Mouse (Mus musculus): ENCODE data around the gene Ergic1. TPM values are rescaled to one million over a fixed set of nuclear protein-coding genes. Genes with fewer than 3 reads are reported as not detected.

Gene Ergic1
- polyA plus RNA-seq, 1 experiment from 2014 or later, result 100 TPM

- Histone ChIP-seq H3K9me3 (no peaks in the 10 kb centered on the region), H3K4me3 (no peak overlapping the region), H3K9ac (no peak overlapping the region), H3K36me3 (replicated peaks) (no peaks in the 10 kb centered on the region), H3K27ac (no peak overlapping the region), H3K4me1 (no peaks in the 10 kb centered on the region), H3K27me3 (replicated peaks) (no peaks in the 10 kb centered on the region), H3K4me2 (no peak overlapping the region)
- ATAC-seq (replicated peaks), result no peak
- 88% methylated on average over 6 of the region's 6 CpGs for WGBS
These were observed 32.5 kb upstream of the Ergic1 start for GRCm38 (mm10) chr17:26528751-26529150.

DNA sequence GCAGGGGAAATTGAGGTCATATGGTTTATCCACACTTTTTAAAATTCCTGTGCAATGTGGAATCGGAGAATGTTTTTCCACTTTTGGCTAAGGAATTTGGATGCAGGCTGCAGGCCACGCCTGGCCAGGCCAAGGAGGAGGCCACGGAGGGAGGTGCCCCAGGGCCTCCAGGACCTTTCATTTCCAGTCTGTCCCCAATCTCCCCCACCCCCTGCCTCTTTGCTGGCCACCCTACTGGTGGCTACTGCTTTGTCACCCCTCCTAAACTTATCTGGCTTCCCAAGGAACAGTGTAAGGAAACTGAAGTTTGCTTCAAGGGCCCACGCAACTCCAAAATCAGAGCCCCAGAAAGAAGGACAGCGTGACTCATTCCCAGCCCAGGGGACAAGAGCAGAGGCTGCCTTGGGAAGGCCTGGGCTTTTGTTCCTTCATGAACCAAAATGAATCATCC, 31.5 kb upstream of the Ergic1 start:
- no peaks in the 10 kb centered on the region for H3K36me3 ChIP-seq (replicated peaks)
- no peaks in the 10 kb centered on the region for H3K27me3 ChIP-seq (replicated peaks)
- H3K9me3 ChIP-seq, result no peaks in the 10 kb centered on the region
- ATAC-seq (replicated peaks), result no peak
- no peak overlapping the region for H3K9ac ChIP-seq
- whole genome bisulfite sequencing, result 87% methylated on average over 5 of the region's 5 CpGs
- no peak overlapping the region for H3K4me2 ChIP-seq
- no peaks in the 10 kb centered on the region for H3K4me1 ChIP-seq
- no peak overlapping the region for H3K27ac ChIP-seq
- H3K4me3 ChIP-seq, result no peak overlapping the region

GRCm38 (mm10) chr17:26530590-26531081, 30.7 kb upstream of the Ergic1 start:
- no peaks in the 10 kb centered on the region for H3K36me3 ChIP-seq (replicated peaks)
- no peak for ATAC-seq (replicated peaks)
- no peak overlapping the region for H3K4me2 ChIP-seq
- H3K27me3 ChIP-seq (replicated peaks), result no peaks in the 10 kb centered on the region
- H3K9ac ChIP-seq, result no peak overlapping the region
- 64% methylated on average over 3 of the region's 3 CpGs for WGBS
- no peak overlapping the region for H3K27ac ChIP-seq
- no peak overlapping the region for H3K4me3 ChIP-seq
- H3K4me1 ChIP-seq, result no peaks in the 10 kb centered on the region
- no peaks in the 10 kb centered on the region for H3K9me3 ChIP-seq

DNA sequence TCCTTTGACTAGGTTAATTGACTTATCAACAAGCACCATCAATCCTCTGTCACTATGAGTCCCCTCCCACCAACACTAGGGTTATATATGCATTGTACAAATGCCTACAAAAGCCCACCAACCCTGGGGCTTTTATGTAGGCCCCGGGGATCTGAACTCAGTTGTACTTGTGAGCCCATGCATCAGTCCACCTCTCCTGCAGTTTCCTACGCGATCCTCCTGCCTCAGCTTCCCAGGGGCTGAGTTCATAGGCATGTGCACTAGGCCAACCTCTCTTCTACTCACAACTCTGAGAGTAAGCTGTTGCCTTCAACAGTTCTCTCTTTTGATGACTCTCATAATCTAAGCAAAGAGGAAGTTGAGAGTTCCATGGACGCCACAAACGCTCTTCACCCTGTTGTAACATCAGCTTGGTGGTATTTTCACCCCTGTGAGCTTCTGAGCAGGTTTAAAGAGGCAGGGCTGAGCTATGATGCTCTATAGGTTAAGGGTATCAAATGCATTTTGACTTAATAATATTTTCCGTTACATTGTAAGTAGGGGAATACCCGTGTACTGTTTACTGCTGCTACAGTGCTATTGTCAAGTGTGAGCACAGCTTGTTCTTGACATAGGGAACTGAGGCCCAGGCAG, 29.8 kb upstream of the Ergic1 start:
- Histone ChIP-seq H3K4me3 (no peak overlapping the region), H3K9ac (no peak overlapping the region), H3K36me3 (replicated peaks) (no peaks in the 10 kb centered on the region), H3K27ac (no peak overlapping the region), H3K4me2 (no peak overlapping the region), H3K9me3 (no peaks in the 10 kb centered on the region), H3K27me3 (replicated peaks) (no peaks in the 10 kb centered on the region), H3K4me1 (no peaks in the 10 kb centered on the region)
- WGBS, result 86% methylated on average over 7 of the region's 7 CpGs
- ATAC-seq (replicated peaks), result no peak

GRCm38 (mm10) chr17:26532476-26533045, 28.7 kb upstream of the Ergic1 start:
- no peak overlapping the region for H3K27ac ChIP-seq
- no peaks in the 10 kb centered on the region for H3K4me1 ChIP-seq
- ATAC-seq (replicated peaks), result no peak
- H3K27me3 ChIP-seq (replicated peaks), result no peaks in the 10 kb centered on the region
- no peaks in the 10 kb centered on the region for H3K36me3 ChIP-seq (replicated peaks)
- WGBS, result 60% methylated on average over 4 of the region's 4 CpGs
- no peak overlapping the region for H3K4me2 ChIP-seq
- no peaks in the 10 kb centered on the region for H3K9me3 ChIP-seq
- H3K4me3 ChIP-seq, result no peak overlapping the region
- no peak overlapping the region for H3K9ac ChIP-seq

GRCm38 (mm10) chr17:26533871-26534372, 27.4 kb upstream of the Ergic1 start:
- Histone ChIP-seq H3K4me2 (no peak overlapping the region), H3K4me1 (no peaks in the 10 kb centered on the region), H3K27ac (no peak overlapping the region), H3K9ac (no peak overlapping the region), H3K27me3 (replicated peaks) (no peaks in the 10 kb centered on the region), H3K4me3 (no peak overlapping the region), H3K36me3 (replicated peaks) (no peaks in the 10 kb centered on the region), H3K9me3 (no peaks in the 10 kb centered on the region)
- no peak for ATAC-seq (replicated peaks)
- whole genome bisulfite sequencing, result 83% methylated on average over 5 of the region's 5 CpGs

GRCm38 (mm10) chr17:26534695-26535094, 26.6 kb upstream of the Ergic1 start:
- Histone ChIP-seq H3K9ac (no peak overlapping the region), H3K4me1 (no peaks in the 10 kb centered on the region), H3K4me2 (no peak overlapping the region), H3K27ac (no peak overlapping the region), H3K4me3 (no peak overlapping the region), H3K36me3 (replicated peaks) (no peaks in the 10 kb centered on the region), H3K27me3 (replicated peaks) (no peaks in the 10 kb centered on the region), H3K9me3 (no peaks in the 10 kb centered on the region)
- no peak for ATAC-seq (replicated peaks)
- WGBS, result 86% methylated on average over 5 of the region's 5 CpGs

DNA sequence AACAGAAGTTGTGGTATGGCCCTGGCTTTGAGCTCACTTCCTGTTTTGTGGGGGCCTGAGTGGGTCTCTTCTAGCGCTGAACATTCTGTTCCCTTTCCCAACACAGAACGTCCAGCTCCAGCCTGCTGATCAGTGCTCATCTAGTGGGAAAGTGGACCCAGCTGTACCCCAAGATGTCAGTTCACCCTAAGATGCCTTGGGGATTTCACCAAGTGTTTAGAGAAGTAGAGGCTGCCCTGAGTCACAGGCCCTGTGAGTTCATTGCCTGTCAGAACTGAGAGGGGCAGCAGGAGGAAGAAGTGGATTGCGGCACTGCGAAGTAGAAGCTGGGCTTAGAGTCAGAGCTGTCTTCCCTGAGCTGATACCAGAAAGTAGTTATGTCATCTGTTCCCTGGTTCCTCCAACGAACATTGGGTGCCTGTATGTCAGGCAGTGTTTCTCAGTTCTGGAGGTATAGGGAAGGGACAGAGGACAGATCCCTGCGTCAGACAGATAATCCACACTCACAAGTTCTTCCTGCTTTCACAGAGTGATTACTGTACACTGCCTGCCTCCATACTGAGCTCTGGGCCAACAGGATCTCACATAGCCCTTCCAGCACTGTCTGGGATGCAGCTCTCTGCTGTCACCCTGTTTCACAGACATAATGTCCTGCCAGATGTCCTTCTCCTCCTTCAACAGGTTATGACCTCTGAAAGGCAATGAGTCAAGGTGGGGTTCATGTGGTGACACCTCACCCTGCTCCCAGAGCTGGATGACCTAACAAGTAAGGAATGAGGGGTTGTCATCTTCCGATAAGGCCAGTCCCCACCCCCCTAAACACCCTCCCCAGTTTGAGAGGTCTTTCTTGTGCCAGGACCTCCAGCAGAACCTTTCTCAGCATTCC, 25.8 kb upstream of the Ergic1 start:
- H3K36me3 ChIP-seq (replicated peaks), result no peaks in the 10 kb centered on the region
- no peak overlapping the region for H3K4me2 ChIP-seq
- H3K27me3 ChIP-seq (replicated peaks), result no peaks in the 10 kb centered on the region
- ATAC-seq (replicated peaks), result no peak
- H3K4me1 ChIP-seq, result no peaks in the 10 kb centered on the region
- no peaks in the 10 kb centered on the region for H3K9me3 ChIP-seq
- no peak overlapping the region for H3K4me3 ChIP-seq
- no peak overlapping the region for H3K9ac ChIP-seq
- WGBS, result 87% methylated on average over 7 of the region's 7 CpGs
- H3K27ac ChIP-seq, result no peak overlapping the region

- Histone ChIP-seq H3K27ac (no peak overlapping the region), H3K36me3 (replicated peaks) (no peaks in the 10 kb centered on the region), H3K4me3 (no peak overlapping the region), H3K4me1 (no peaks in the 10 kb centered on the region), H3K9ac (no peak overlapping the region), H3K27me3 (replicated peaks) (no peaks in the 10 kb centered on the region), H3K9me3 (no peaks in the 10 kb centered on the region), H3K4me2 (no peak overlapping the region)
- 37% methylated on average over 6 of the region's 6 CpGs for WGBS
- ATAC-seq (replicated peaks), result no peak
These were observed 23.4 kb upstream of the Ergic1 start for GRCm38 (mm10) chr17:26537722-26538471.

DNA sequence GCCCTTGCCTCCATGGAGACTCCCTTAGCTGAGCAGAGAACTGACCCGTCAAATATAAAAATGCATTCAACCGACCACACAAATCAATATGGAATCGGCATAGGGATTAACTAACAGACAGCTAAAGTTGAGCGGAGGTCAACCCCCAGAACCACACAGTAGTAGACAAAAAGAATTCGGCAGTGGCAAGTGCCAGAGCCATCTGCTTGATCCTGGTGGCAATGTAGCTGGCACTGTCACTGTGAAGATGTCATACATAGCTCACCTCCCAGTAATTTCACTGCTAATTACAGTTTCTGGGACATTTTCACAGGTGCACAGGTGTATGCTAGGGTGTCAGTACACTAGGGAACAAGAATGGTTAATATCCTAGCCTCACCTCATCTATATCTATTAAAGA, 21.2 kb upstream of the Ergic1 start:
- Histone ChIP-seq H3K9me3 (no peaks in the 10 kb centered on the region), H3K4me1 (no peaks in the 10 kb centered on the region), H3K27ac (no peak overlapping the region), H3K4me3 (no peak overlapping the region), H3K36me3 (replicated peaks) (no peaks in the 10 kb centered on the region), H3K27me3 (replicated peaks) (no peaks in the 10 kb centered on the region), H3K9ac (no peak overlapping the region), H3K4me2 (no peak overlapping the region)
- WGBS, result 70% methylated on average over 5 of the region's 5 CpGs
- ATAC-seq (replicated peaks), result no peak

GRCm38 (mm10) chr17:26544319-26544963, 16.8 kb upstream of the Ergic1 start:
- no peaks in the 10 kb centered on the region; the same call in 1 of the 2 replicates for H3K27me3 ChIP-seq (replicated peaks)
- H3K4me3 ChIP-seq, result no peak overlapping the region
- H3K36me3 ChIP-seq (replicated peaks), result no peaks in the 10 kb centered on the region
- 84% methylated on average over 8 of the region's 8 CpGs for WGBS
- ATAC-seq (replicated peaks), result no peak
- H3K4me1 ChIP-seq, result no peaks in the 10 kb centered on the region
- no peak overlapping the region for H3K4me2 ChIP-seq
- no peak overlapping the region for H3K27ac ChIP-seq
- no peak overlapping the region for H3K9ac ChIP-seq
- H3K9me3 ChIP-seq, result no peaks in the 10 kb centered on the region

Data from midbrain, embryonic 15.5 days (tissue).